Mouse (Mus musculus) forebrain, embryonic 11.5 days (tissue): ENCODE measurements around the gene Ciz1. TPM values are rescaled to one million over a fixed set of nuclear protein-coding genes. Genes with fewer than 3 reads are reported as not detected.

Experiments
- ATAC-seq: fragments of 200-750 bp; cut with Nextera tagmentation; replicated peaks from 2 replicates; pipeline ENCODE4 v1.8.0; 2017; ENCODE audit warnings: moderate TSS enrichment; ENCODE audit not compliant: low FRiP score
- DNase-seq: peaks from one replicate; pipeline ENCODE4 v3.0.0-alpha.2; 2017; ENCODE audit warnings: low spot score
- H3K27ac ChIP-seq: fragments of 300-500 bp; sonication (generic); 2 replicates; pipeline ENCODE4 v1.5.1; 2014; ENCODE audit warnings: low read depth, low read length
- H3K27me3 ChIP-seq: fragments of 300-500 bp; sonication (generic); 2 replicates; pipeline ENCODE4 v1.6.1; 2014; ENCODE audit warnings: mild to moderate bottlenecking, low read length, mixed read lengths; ENCODE audit not compliant: control insufficient read depth, insufficient read depth
- H3K36me3 ChIP-seq: fragments of 300-500 bp; sonication (generic); 2 replicates; pipeline ENCODE4 v1.6.1; 2014; ENCODE audit warnings: mild to moderate bottlenecking, low read length, moderate library complexity, mixed read lengths; ENCODE audit not compliant: control insufficient read depth, insufficient read depth
- H3K4me1 ChIP-seq: fragments of 300-500 bp; sonication (generic); replicated peaks from 2 replicates; pipeline ENCODE4 v1.6.1; 2014; ENCODE audit warnings: low read length, mixed read lengths; ENCODE audit not compliant: control insufficient read depth, insufficient read depth
- H3K4me2 ChIP-seq: fragments of 300-500 bp; sonication (generic); 2 replicates; pipeline ENCODE4 v1.6.1; 2014; ENCODE audit warnings: low read depth, mild to moderate bottlenecking, low read length, moderate library complexity, mixed read lengths; ENCODE audit not compliant: severe bottlenecking
- H3K4me3 ChIP-seq: fragments of 300-500 bp; sonication (generic); 2 replicates; pipeline ENCODE4 v1.5.1; 2014; ENCODE audit warnings: low read depth, low read length
- H3K9ac ChIP-seq: fragments of 300-500 bp; sonication (generic); 2 replicates; pipeline ENCODE4 v1.6.1; 2014; ENCODE audit warnings: low read length
- H3K9me3 ChIP-seq: fragments of 300-500 bp; sonication (generic); 2 replicates; pipeline ENCODE4 v1.6.1; 2016; ENCODE audit warnings: low read length, mixed read lengths; ENCODE audit not compliant: control insufficient read depth
- WGBS: fragments of 180-500 bp; shearing (Covaris S2); extraction: QIAGEN DNeasy Blood & Tissue Kit; methylation state at CpG from one replicate; pipeline ENCODE4 v1.1.7; 2014; 5-methylcytosine and 5-hydroxymethylcytosine counted together
- polyA plus RNA-seq: library from polyadenylated mRNA; unstranded; fragments of >200 nt; fragmentation: Nextera tagmentation; extraction: Ambion mirVana; gene quantifications from 2 replicates; pipeline ENCODE4 v1.2.1, GENCODE M21; 2014

Ciz1 gene
- polyA plus RNA-seq, 1 experiment from 2014 or later: 69.0 TPM

- no peak overlapping the region for H3K27ac ChIP-seq
- WGBS: 66% methylated on average over 2 of the region's 2 CpGs
Measured at GRCm38 (mm10) chr2:32389157-32389556, 37.0 kb downstream of the Ciz1 start.

GRCm38 (mm10) chr2:32390871-32391270 is 38.7 kb downstream of the Ciz1 start:
- ATAC-seq (no peak), DNase-seq (no peak)
- Histone ChIP-seq H3K36me3 (no peaks in the 10 kb centered on the region), H3K4me3 (no peak overlapping the region), H3K27me3 (no peaks in the 10 kb centered on the region), H3K9ac (no peak overlapping the region), H3K4me1 (no peaks in the 10 kb centered on the region), H3K4me2 (no peak overlapping the region), H3K9me3 (no peaks in the 10 kb centered on the region), H3K27ac (no peak overlapping the region)
- 69% methylated on average over 8 of the region's 8 CpGs for whole genome bisulfite sequencing

More at GRCm38 (mm10) chr2:32389157-32389556, 37.0 kb downstream of the Ciz1 start:
- no peak for ATAC-seq
- H3K27me3 ChIP-seq: no peaks in the 10 kb centered on the region
- no peaks in the 10 kb centered on the region for H3K9me3 ChIP-seq
- no peak overlapping the region for H3K4me2 ChIP-seq
- no peak for DNase-seq
- H3K9ac ChIP-seq: no peak overlapping the region
- no peak overlapping the region for H3K4me3 ChIP-seq
- H3K4me1 ChIP-seq: no peaks in the 10 kb centered on the region
- no peaks in the 10 kb centered on the region for H3K36me3 ChIP-seq

- ATAC-seq: no peak
Measured at GRCm38 (mm10) chr2:32392063-32392462, 39.9 kb downstream of the Ciz1 start.

GRCm38 (mm10) chr2:32394973-32395372 is 42.8 kb downstream of the Ciz1 start:
- Histone ChIP-seq H3K4me1 (peaks cover 3% of the 10 kb centered on the region; the same call in 1 of the 2 replicates), H3K4me2 (peak overlapping the region; percentile 83), H3K27me3 (no peaks in the 10 kb centered on the region), H3K36me3 (no peaks in the 10 kb centered on the region; the same call in 1 of the 2 replicates), H3K9me3 (no peaks in the 10 kb centered on the region), H3K9ac (peak overlapping the region; percentile 76), H3K27ac (peak overlapping the region; percentile 75; the same call in 1 of the 2 replicates), H3K4me3 (peak overlapping the region; percentile 80)
- 7% methylated on average over 8 of the region's 8 CpGs for WGBS
- DNase-seq (peak; percentile 65), ATAC-seq (0 out of 2 replicates have a peak, but pooled peaks have one; percentile 6)

More at GRCm38 (mm10) chr2:32392063-32392462, 39.9 kb downstream of the Ciz1 start:
- H3K27ac ChIP-seq: no peak overlapping the region
- DNase-seq: no peak
- H3K9ac ChIP-seq: no peak overlapping the region
- peaks cover 3% of the 10 kb centered on the region; the same call in 1 of the 2 replicates for H3K4me1 ChIP-seq
- H3K27me3 ChIP-seq: no peaks in the 10 kb centered on the region
- no peaks in the 10 kb centered on the region for H3K36me3 ChIP-seq
- no peaks in the 10 kb centered on the region for H3K9me3 ChIP-seq
- no peak overlapping the region for H3K4me3 ChIP-seq
- H3K4me2 ChIP-seq: no peak overlapping the region
- WGBS: 89% methylated on average over 5 of the region's 5 CpGs

GRCm38 (mm10) chr2:32395484-32395945 is 43.4 kb downstream of the Ciz1 start, which contains the start of gene Ptges2:
TSS of gene Ptges2 (plus strand) at chr2:32395896.
- H3K27ac ChIP-seq: peak within 1 kb of the TSS; percentile 75
- peak within 1 kb of the TSS; percentile 80 for H3K4me3 ChIP-seq
- DNase-seq: peak; percentile 90
- H3K9me3 ChIP-seq: no peaks in the 10 kb centered on the region
- peak within 1 kb of the TSS; percentile 83 for H3K4me2 ChIP-seq
- peak; percentile 86 for ATAC-seq
- H3K9ac ChIP-seq: peak within 1 kb of the TSS; percentile 76
- no peaks in the 10 kb centered on the region for H3K27me3 ChIP-seq
- WGBS: under 1% methylated on average over 31 of the region's 31 CpGs
- no peaks in the 10 kb centered on the region; the same call in 1 of the 2 replicates for H3K36me3 ChIP-seq
- peaks cover 3% of the 10 kb centered on the region; the same call in 1 of the 2 replicates for H3K4me1 ChIP-seq

GRCm38 (mm10) chr2:32395946-32396621 is 44.0 kb downstream of the Ciz1 start:
- no peaks in the 10 kb centered on the region; the same call in 1 of the 2 replicates for H3K36me3 ChIP-seq

GRCm38 (mm10) chr2:32396695-32397094 is 44.6 kb downstream of the Ciz1 start:
- under 1% methylated on average over 15 of the region's 15 CpGs for WGBS
- Histone ChIP-seq H3K27ac (no peak overlapping the region), H3K4me1 (peaks cover 3% of the 10 kb centered on the region; the same call in 1 of the 2 replicates)

More at GRCm38 (mm10) chr2:32395946-32396621, 44.0 kb downstream of the Ciz1 start:
- Histone ChIP-seq H3K4me2 (peak overlapping the region; percentile 83), H3K27ac (peak overlapping the region; percentile 75), H3K9ac (peak overlapping the region; percentile 76), H3K4me1 (peaks cover 3% of the 10 kb centered on the region; the same call in 1 of the 2 replicates), H3K4me3 (peak overlapping the region; percentile 80), H3K9me3 (no peaks in the 10 kb centered on the region), H3K27me3 (no peaks in the 10 kb centered on the region)
- ATAC-seq: peak; percentile 94
- 1% methylated on average over 58 of the region's 59 CpGs for WGBS
- DNase-seq: peak; percentile 91

GRCm38 (mm10) chr2:32404663-32405062 is 52.5 kb downstream of the Ciz1 start:
- peak; percentile 96 for DNase-seq
- peak; percentile 24; the same call in 1 of the 2 replicates for ATAC-seq
- 26% methylated on average over 2 of the region's 2 CpGs for WGBS

More at GRCm38 (mm10) chr2:32396695-32397094, 44.6 kb downstream of the Ciz1 start:
- ATAC-seq (no peak), DNase-seq (no peak)
- no peaks in the 10 kb centered on the region; the same call in 1 of the 2 replicates for H3K36me3 ChIP-seq
- no peaks in the 10 kb centered on the region for H3K9me3 ChIP-seq
- peak overlapping the region; percentile 83 for H3K4me2 ChIP-seq
- peak overlapping the region; percentile 80 for H3K4me3 ChIP-seq
- no peaks in the 10 kb centered on the region for H3K27me3 ChIP-seq
- peak overlapping the region; percentile 76 for H3K9ac ChIP-seq

More at GRCm38 (mm10) chr2:32404663-32405062, 52.5 kb downstream of the Ciz1 start:
- Histone ChIP-seq H3K4me3 (no peak overlapping the region), H3K4me1 (no peaks in the 10 kb centered on the region), H3K27ac (no peak overlapping the region), H3K27me3 (no peaks in the 10 kb centered on the region), H3K4me2 (no peak overlapping the region), H3K9me3 (no peaks in the 10 kb centered on the region), H3K36me3 (no peaks in the 10 kb centered on the region; the same call in 1 of the 2 replicates), H3K9ac (no peak overlapping the region)
